In the genomic region with DNA sequence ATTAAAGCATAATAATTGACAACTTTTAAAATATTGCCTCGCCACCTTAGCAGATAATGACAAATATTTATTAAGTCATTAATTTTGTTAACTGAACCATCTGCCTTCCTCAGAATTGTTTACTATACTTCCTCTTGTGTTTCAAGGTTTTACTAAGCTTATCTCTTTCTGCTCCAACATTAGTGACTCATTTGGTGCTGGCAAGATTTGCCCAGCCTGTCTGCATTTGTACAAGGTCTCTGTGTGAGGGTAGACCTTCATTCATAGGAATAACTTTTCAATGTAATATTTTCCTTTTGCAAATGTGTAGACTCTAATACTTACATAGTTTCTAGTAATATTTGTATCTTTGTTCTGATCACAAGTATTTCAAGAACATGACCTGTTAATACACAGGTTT, we compare ENCODE assay signal across 15 mouse cellular contexts.
"Had no signal": no experiment of that assay in that cellular context is flagged by ENCODE, and none has a peak within 500 bp of the region (broad histone marks: within the 10 kb centered on the region; RNA-seq: fewer than 3 reads in every experiment).

No protein-coding gene starts in this region.

- H3K4me3 ChIP-seq: left cerebral cortex, adult 2 months; limb, embryonic 15.5 days; liver, embryonic 12.5 days; midbrain, embryonic 10.5 days; myocyte; neural tube, embryonic 15.5 days; stomach, embryonic 15.5 days had no signal

- H3K4me1 ChIP-seq: limb, embryonic 15.5 days; liver, embryonic 12.5 days; midbrain, embryonic 10.5 days; neural tube, embryonic 15.5 days; stomach, embryonic 15.5 days had no signal

- H3K27ac ChIP-seq: left cerebral cortex, adult 2 months; limb, embryonic 15.5 days; liver, embryonic 12.5 days; midbrain, embryonic 10.5 days; neural tube, embryonic 15.5 days; stomach, embryonic 15.5 days had no signal

- H3K27me3 ChIP-seq: limb, embryonic 15.5 days; liver, embryonic 12.5 days; neural tube, embryonic 15.5 days; stomach, embryonic 15.5 days had no signal

- DNase-seq: kidney, postnatal 25 days; lung, postnatal 10 days; lung, postnatal 4 days; midbrain, embryonic 14.5 days; retina, postnatal 1 day; right cerebral cortex, postnatal 14 days; thymus, postnatal 4 days had no signal

- H3K9ac ChIP-seq: limb, embryonic 15.5 days; liver, embryonic 12.5 days; lung, embryonic 14.5 days; neural tube, embryonic 15.5 days; stomach, embryonic 15.5 days had no signal

- H3K9me3 ChIP-seq: limb, embryonic 15.5 days; liver, embryonic 12.5 days; midbrain, embryonic 10.5 days; neural tube, embryonic 15.5 days; stomach, embryonic 15.5 days had no signal
